Mouse (Mus musculus): ENCODE results near the gene Vgf. TPM values are rescaled to one million over a fixed set of nuclear protein-coding genes. Genes with fewer than 3 reads are reported as not detected.

Gene Vgf
- polyA plus RNA-seq, 1 experiment from 2014 or later, result 1.2 TPM

- no peak overlapping the region for H3K4me3 ChIP-seq
- H3K4me2 ChIP-seq (replicated peaks), result no peak overlapping the region
- H3K9me3 ChIP-seq, result no peaks in the 10 kb centered on the region
- 80% methylated on average over 5 of the region's 5 CpGs for WGBS
- H3K36me3 ChIP-seq, result no peaks in the 10 kb centered on the region
- no peak for ATAC-seq (ENCODE audit: insufficient number of reproducible peaks, insufficient read depth, low FRiP score, low TSS enrichment)
- no peaks in the 10 kb centered on the region for H3K27me3 ChIP-seq
- H3K27ac ChIP-seq, result no peak overlapping the region
- H3K9ac ChIP-seq, result no peak overlapping the region
- H3K4me1 ChIP-seq, result no peaks in the 10 kb centered on the region
Observed at GRCm38 (mm10) chr5:137051914-137052505, 25.8 kb downstream of the Vgf start.

GRCm38 (mm10) chr5:137054299-137054698 lies 28.1 kb downstream of the Vgf start:
- no peak overlapping the region for H3K9ac ChIP-seq
- H3K4me3 ChIP-seq, result no peak overlapping the region
- WGBS, result 89% methylated on average over 7 of the region's 7 CpGs
- no peaks in the 10 kb centered on the region for H3K9me3 ChIP-seq
- H3K36me3 ChIP-seq, result no peaks in the 10 kb centered on the region
- H3K4me2 ChIP-seq (replicated peaks), result no peak overlapping the region
- H3K4me1 ChIP-seq, result no peaks in the 10 kb centered on the region
- ATAC-seq (ENCODE audit: insufficient number of reproducible peaks, insufficient read depth, low FRiP score, low TSS enrichment), result no peak
- H3K27me3 ChIP-seq, result no peaks in the 10 kb centered on the region
- H3K27ac ChIP-seq, result no peak overlapping the region

GRCm38 (mm10) chr5:137054873-137055272 lies 28.7 kb downstream of the Vgf start:
- Histone ChIP-seq H3K4me2 (replicated peaks) (no peak overlapping the region), H3K27ac (no peak overlapping the region), H3K9ac (no peak overlapping the region), H3K9me3 (no peaks in the 10 kb centered on the region), H3K4me3 (no peak overlapping the region), H3K36me3 (no peaks in the 10 kb centered on the region), H3K4me1 (no peaks in the 10 kb centered on the region), H3K27me3 (no peaks in the 10 kb centered on the region)
- ATAC-seq (ENCODE audit: insufficient number of reproducible peaks, insufficient read depth, low FRiP score, low TSS enrichment), result no peak
- WGBS, result 87% methylated on average over 5 of the region's 5 CpGs

DNA sequence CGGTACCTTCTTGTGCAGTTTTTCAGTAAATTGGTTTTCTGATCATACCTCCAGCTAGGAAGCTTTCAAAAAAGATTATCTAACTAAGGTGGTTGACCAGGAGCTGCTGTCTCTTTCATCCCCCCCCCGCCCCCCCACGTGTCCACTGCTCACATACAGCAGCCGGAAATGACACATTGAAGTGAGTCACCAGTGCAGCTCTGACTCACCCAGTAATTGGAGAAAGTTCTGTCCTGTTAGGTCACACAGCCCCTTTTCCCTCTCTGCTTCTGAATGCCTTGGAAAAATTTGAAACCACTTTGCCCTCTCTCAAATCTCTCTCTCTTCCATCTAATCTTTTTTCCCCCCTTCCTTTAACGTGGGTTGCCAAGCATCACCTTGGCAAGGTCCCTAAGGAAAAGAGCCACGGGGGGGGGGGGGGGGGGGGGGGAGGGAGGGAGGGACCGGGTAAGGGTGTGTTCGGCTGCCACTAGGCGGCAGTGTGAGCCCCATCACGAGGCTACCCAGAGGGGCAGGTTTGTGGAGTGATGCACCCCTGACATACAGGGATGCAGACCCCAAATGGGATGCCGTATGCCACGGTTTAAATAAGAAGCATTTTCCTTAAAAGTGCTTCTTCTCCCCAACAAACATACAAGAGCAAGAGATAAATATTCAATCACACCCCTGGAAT lies 35.8 kb downstream of the Vgf start:
- H3K9ac ChIP-seq, result no peak overlapping the region
- no peaks in the 10 kb centered on the region for H3K27me3 ChIP-seq
- no peak overlapping the region for H3K4me2 ChIP-seq (replicated peaks)
- WGBS, result 24% methylated on average over 11 of the region's 12 CpGs
- no peaks in the 10 kb centered on the region for H3K36me3 ChIP-seq
- no peaks in the 10 kb centered on the region for H3K9me3 ChIP-seq
- H3K4me1 ChIP-seq, result no peaks in the 10 kb centered on the region
- no peak overlapping the region for H3K4me3 ChIP-seq
- no peak for ATAC-seq (ENCODE audit: insufficient number of reproducible peaks, insufficient read depth, low FRiP score, low TSS enrichment)
- no peak overlapping the region for H3K27ac ChIP-seq

DNA sequence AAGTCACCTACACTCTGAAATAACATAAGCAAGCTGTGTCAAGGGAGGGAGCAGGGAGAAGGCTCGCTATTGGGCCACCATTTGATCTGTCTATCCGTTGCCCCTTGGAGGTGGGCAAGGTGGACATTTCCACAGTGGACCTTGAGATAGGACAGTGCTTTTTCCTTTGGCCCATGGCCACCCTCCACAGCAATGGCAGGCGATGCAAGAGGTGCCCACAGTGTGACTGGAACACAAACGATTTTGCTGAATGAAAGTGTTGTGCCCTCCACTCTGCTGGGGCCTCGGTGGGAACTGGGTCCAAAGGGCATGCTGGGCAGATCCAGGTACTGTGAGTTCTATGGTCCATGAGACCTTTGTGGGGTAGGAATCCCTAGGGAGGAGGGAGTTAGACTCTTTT lies 36.4 kb downstream of the Vgf start:
- H3K9me3 ChIP-seq, result no peaks in the 10 kb centered on the region
- H3K4me1 ChIP-seq, result no peaks in the 10 kb centered on the region
- H3K9ac ChIP-seq, result no peak overlapping the region
- H3K4me2 ChIP-seq (replicated peaks), result no peak overlapping the region
- no peak for ATAC-seq (ENCODE audit: insufficient number of reproducible peaks, insufficient read depth, low FRiP score, low TSS enrichment)
- H3K4me3 ChIP-seq, result no peak overlapping the region
- H3K27me3 ChIP-seq, result no peaks in the 10 kb centered on the region
- WGBS, result 81% methylated on average over 5 of the region's 5 CpGs
- no peak overlapping the region for H3K27ac ChIP-seq
- no peaks in the 10 kb centered on the region for H3K36me3 ChIP-seq

- Histone ChIP-seq H3K4me3 (no peak overlapping the region), H3K4me2 (replicated peaks) (no peak overlapping the region), H3K36me3 (no peaks in the 10 kb centered on the region), H3K27me3 (no peaks in the 10 kb centered on the region), H3K9me3 (no peaks in the 10 kb centered on the region), H3K9ac (no peak overlapping the region), H3K27ac (no peak overlapping the region), H3K4me1 (no peaks in the 10 kb centered on the region)
- no peak for ATAC-seq (ENCODE audit: insufficient number of reproducible peaks, insufficient read depth, low FRiP score, low TSS enrichment)
- 65% methylated on average over 6 of the region's 6 CpGs for WGBS
Observed at GRCm38 (mm10) chr5:137065454-137065853, 39.3 kb downstream of the Vgf start.

- no peaks in the 10 kb centered on the region for H3K27me3 ChIP-seq
- no peaks in the 10 kb centered on the region for H3K4me1 ChIP-seq
- no peak overlapping the region for H3K4me3 ChIP-seq
- no peak overlapping the region for H3K4me2 ChIP-seq (replicated peaks)
- WGBS, result 75% methylated on average over 8 of the region's 8 CpGs
- no peak for ATAC-seq (ENCODE audit: insufficient number of reproducible peaks, insufficient read depth, low FRiP score, low TSS enrichment)
- no peaks in the 10 kb centered on the region for H3K36me3 ChIP-seq
- H3K9ac ChIP-seq, result no peak overlapping the region
- no peaks in the 10 kb centered on the region for H3K9me3 ChIP-seq
- H3K27ac ChIP-seq, result no peak overlapping the region
Observed at GRCm38 (mm10) chr5:137065923-137066322, 39.7 kb downstream of the Vgf start.

- H3K4me3 ChIP-seq, result no peak overlapping the region
- no peak overlapping the region for H3K27ac ChIP-seq
- H3K27me3 ChIP-seq, result no peaks in the 10 kb centered on the region
- H3K9me3 ChIP-seq, result no peaks in the 10 kb centered on the region
- no peak overlapping the region for H3K9ac ChIP-seq
- 60% methylated on average over 4 of the region's 4 CpGs for WGBS
- peaks cover 9% of the 10 kb centered on the region; the same call in 1 of the 2 replicates for H3K4me1 ChIP-seq
- no peaks in the 10 kb centered on the region for H3K36me3 ChIP-seq
- ATAC-seq (ENCODE audit: insufficient number of reproducible peaks, insufficient read depth, low FRiP score, low TSS enrichment), result no peak
- H3K4me2 ChIP-seq (replicated peaks), result no peak overlapping the region
Observed at GRCm38 (mm10) chr5:137068711-137069110, 42.5 kb downstream of the Vgf start.

GRCm38 (mm10) chr5:137070881-137071605 lies 44.9 kb downstream of the Vgf start:
- H3K27me3 ChIP-seq, result no peaks in the 10 kb centered on the region
- H3K27ac ChIP-seq, result no peak overlapping the region
- no peaks in the 10 kb centered on the region for H3K9me3 ChIP-seq
- WGBS, result 88% methylated on average over 19 of the region's 19 CpGs
- peaks cover 9% of the 10 kb centered on the region; the same call in 1 of the 2 replicates for H3K4me1 ChIP-seq
- H3K9ac ChIP-seq, result no peak overlapping the region
- no peak for ATAC-seq (ENCODE audit: insufficient number of reproducible peaks, insufficient read depth, low FRiP score, low TSS enrichment)
- H3K4me3 ChIP-seq, result no peak overlapping the region
- peak overlapping the region; percentile 47; the same call in 1 of the 2 replicates for H3K4me2 ChIP-seq (replicated peaks)
- no peaks in the 10 kb centered on the region for H3K36me3 ChIP-seq

DNA sequence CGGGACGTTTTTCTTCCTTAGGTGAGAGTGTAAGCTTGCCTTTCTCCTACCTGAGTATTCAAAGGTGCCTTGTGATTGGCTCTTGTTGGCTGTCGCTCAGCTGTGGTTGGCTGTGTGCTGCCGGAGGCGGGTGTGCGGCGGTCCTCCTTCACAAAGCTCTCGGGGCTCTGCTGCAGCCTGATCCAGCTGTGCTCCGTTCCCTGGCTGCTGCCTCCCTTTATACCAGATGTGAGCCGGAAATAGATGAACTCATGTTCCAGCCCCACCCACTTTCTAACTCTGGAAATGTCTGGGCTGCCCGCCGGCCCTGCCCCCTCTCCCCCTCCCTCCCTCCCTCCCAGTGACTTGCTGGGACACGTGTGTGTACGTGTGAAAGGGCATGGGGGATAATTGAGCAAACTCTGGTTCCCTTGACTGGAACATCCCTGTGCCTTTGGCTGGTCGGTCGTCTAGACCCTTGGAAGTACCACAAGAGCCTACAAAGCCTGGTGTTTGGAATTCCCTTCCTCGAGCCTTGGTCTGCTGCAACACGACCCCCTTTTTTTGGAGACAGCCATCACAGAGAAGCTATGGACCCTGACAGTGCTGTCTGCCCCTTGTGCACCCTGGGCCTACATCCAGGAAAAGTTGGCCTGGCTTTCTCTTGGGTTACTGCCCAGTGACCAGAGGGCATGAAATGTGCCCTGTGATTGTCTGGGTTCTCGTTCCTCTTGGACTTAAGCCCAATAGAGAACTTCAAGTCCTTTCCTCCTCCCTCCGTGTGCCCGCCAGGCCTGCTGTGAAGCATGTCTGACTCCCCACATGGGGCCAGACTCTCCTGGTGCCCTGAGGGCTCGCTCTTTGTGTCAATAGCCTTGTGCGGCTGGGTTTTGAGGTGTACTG lies 46.1 kb downstream of the Vgf start, which contains the start of gene Serpine1:
TSS of gene Serpine1 (minus strand) at position 190 of the 882 bp plus-strand sequence.
- Histone ChIP-seq H3K9ac (no peak within 1 kb of the TSS), H3K27me3 (no peaks in the 10 kb centered on the region), H3K4me1 (peaks cover 9% of the 10 kb centered on the region; the same call in 1 of the 2 replicates), H3K4me3 (peak within 1 kb of the TSS; percentile 28), H3K4me2 (replicated peaks) (peak within 1 kb of the TSS; percentile 47), H3K9me3 (no peaks in the 10 kb centered on the region), H3K36me3 (no peaks in the 10 kb centered on the region), H3K27ac (peak within 1 kb of the TSS; percentile 68)
- peak; percentile 90 for ATAC-seq (ENCODE audit: insufficient number of reproducible peaks, insufficient read depth, low FRiP score, low TSS enrichment)
- WGBS, result 16% methylated on average over 23 of the region's 23 CpGs

- H3K4me3 ChIP-seq, result no peak overlapping the region
- no peaks in the 10 kb centered on the region for H3K36me3 ChIP-seq
- no peak overlapping the region for H3K27ac ChIP-seq
- peaks cover 12% of the 10 kb centered on the region; the same call in 1 of the 2 replicates for H3K4me1 ChIP-seq
- no peaks in the 10 kb centered on the region for H3K27me3 ChIP-seq
- WGBS, result 95% methylated on average over 8 of the region's 8 CpGs
- H3K9ac ChIP-seq, result no peak overlapping the region
- no peaks in the 10 kb centered on the region for H3K9me3 ChIP-seq
- no peak for ATAC-seq (ENCODE audit: insufficient number of reproducible peaks, insufficient read depth, low FRiP score, low TSS enrichment)
- no peak overlapping the region for H3K4me2 ChIP-seq (replicated peaks)
Observed at GRCm38 (mm10) chr5:137073141-137073540, 46.9 kb downstream of the Vgf start.
